Mouse (Mus musculus) neutrophil, adult 5-6 weeks (primary cell): ENCODE measurements around the gene Ugt1a8. TPM values are rescaled to one million over a fixed set of nuclear protein-coding genes. Genes with fewer than 3 reads are reported as not detected.
A peak's percentile ranks its signal among the peaks of the same experiment; 100 is the strongest.
"Not testable (repeated sequence)": the region's sequence is repeated elsewhere in the genome, so short reads cannot be mapped to it uniquely, and the experiment has no call there.

Source experiments
- ATAC-seq: fragments of 151-379, 151-347 bp; 2 replicates; pipeline ENCODE4 v1.8.0; 2017; ENCODE audit warnings: mild to moderate bottlenecking, moderate TSS enrichment; ENCODE audit not compliant: insufficient number of reproducible peaks, poor library complexity, low FRiP score, severe bottlenecking; ENCODE audit errors: extremely low read depth
- total RNA-seq: library from RNA; stranded (forward); fragments of 200-1000 nt; gene quantifications from 2 replicates; pipeline ENCODE4 v1.2.3, GENCODE M21; 2017

Gene Ugt1a8
- total RNA-seq, 1 experiment from 2014 or later, result not detected

DNA sequence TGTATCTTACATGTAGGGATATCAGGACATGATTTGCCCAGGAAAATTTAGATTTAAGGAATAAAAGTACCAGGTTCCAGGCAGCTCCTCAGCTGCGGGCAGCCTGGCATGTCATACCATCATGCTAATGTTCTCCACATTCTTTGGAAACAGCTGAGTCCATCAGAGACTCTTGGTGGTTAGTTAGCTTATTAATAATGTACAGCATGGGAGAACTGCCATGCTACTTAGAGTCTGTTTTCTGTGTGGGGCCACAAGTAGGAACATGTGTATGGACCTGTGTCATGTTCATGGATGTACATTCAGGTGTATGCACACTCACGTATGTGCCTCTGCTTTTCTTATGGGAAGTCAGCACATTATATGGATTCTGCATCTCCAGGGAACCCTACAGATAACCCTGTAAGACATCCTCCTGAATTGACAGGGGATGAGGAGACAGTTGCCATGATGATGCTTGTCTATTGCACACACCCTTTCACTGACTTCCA lies 126.9 kb downstream of the Ugt1a8 start:
- no peak for ATAC-seq

GRCm38 (mm10) chr1:88215466-88216380 lies 128.1 kb downstream of the Ugt1a8 start:
- no peak for ATAC-seq

DNA sequence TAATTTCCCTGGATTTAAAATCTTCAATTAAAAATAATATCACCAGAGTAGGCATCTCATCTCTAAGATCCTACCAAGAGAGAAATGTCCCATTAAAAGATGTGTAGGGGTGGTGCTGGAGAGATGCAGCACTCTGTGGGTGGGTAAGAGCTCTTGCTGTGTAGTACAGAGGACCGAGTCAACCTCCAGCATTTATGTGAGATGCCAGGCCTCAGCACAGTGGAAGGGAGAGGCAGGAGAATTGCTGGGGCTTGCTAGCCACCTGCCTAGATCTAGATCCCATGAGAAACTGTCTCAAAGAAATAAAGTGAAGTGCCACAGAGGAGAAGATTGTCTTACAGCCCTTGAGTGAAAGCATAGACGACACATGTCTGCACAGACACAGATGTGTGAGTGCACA lies 128.9 kb downstream of the Ugt1a8 start:
- ATAC-seq, result no peak

- no peak for ATAC-seq
These were observed 129.5 kb downstream of the Ugt1a8 start for GRCm38 (mm10) chr1:88217144-88217543.

GRCm38 (mm10) chr1:88217576-88217975 lies 130.0 kb downstream of the Ugt1a8 start:
- no peak for ATAC-seq

DNA sequence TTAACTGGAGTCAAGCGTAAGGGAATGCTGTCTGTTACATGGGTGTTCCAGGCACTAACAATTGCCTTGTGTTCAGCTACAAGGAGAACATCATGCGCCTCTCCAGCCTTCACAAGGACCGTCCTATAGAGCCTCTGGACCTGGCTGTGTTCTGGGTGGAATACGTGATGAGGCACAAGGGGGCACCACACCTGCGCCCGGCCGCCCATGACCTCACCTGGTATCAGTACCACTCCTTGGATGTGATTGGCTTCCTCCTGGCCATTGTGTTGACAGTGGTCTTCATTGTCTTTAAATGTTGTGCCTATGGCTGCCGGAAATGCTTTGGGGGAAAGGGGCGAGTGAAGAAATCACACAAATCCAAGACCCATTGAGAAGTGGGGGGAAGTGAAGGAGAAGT lies 130.4 kb downstream of the Ugt1a8 start:
- ATAC-seq, result no peak

DNA sequence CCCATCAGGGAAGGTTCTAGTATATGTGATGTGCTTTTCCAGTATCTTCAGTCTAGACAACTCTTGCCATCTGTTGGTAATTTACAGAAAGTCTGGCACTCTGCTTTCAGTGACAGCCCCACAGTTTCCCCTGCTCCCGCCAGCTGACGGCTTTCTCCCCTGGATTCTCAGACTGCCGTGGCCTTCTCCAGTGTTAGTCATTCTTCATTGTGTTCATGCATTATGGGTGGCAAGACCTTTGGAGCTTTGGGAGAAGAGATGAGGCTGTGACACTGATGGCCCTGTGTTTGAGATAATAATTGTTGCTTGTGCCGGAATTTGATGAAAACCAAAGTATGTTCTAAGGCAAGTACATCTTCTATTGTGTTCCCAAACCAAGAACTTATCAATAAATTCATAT lies 131.0 kb downstream of the Ugt1a8 start:
- ATAC-seq, result no peak

DNA sequence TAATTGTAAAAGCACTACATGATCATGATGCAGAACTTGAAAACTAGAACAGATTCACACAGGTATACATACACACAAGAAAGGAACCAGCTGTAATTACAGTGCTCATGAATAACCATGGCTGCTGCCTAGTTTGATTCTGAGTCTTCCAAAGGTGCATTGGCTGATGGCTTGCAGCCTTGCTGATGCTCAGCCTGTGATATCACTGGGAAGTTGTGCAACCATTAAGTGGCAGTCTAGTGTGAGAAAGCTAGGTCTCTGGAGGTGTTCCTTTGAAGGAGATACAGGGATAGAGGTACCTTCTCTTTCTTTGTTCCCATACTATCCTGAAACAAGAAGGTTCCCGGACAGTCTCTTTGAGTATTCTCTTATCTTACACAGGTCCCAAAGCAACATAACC lies 131.4 kb downstream of the Ugt1a8 start:
- no peak for ATAC-seq

- ATAC-seq, result no peak
These were observed 132.7 kb downstream of the Ugt1a8 start for GRCm38 (mm10) chr1:88220336-88220735.

DNA sequence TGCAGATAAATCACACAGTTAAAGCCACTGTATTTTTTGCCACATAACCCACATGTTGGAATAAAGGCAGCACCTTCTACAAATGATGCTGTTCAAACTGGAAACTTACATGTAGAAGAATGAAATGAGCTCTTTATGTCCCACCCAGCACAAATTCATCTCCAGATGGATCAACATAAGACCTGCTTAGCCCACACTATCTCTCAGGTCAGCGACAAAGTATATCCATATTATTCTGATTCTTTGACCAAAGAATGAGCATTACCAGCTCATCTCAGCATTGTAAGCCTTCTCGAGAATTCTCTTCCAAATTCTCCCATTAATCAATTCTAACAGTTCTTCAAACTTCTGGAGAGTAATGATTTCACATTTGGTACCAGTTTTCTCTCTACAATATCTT lies 134.6 kb downstream of the Ugt1a8 start:
- no peak for ATAC-seq

GRCm38 (mm10) chr1:88223011-88223515 lies 135.4 kb downstream of the Ugt1a8 start:
- ATAC-seq, result not testable (repeated sequence)

DNA sequence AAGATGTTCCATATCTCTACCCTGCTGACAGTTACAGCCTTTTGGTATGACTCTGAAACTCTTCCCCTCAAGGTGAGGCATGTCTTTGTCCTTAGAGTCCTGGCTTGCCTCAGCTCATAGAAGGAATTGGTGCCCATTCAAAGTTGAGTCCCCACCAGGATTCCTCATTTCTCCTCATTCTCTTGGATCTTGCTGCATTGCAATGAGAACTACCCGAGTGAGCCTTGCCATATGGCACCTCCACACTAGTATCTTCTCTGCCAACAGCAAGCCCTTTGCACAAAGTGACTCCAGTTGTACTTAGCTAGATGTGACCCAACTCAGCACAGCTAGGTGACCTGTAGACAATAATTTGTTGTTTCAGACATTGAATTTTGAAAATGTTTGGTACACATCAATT lies 136.0 kb downstream of the Ugt1a8 start:
- no peak for ATAC-seq

GRCm38 (mm10) chr1:88224029-88224776 lies 136.6 kb downstream of the Ugt1a8 start:
- ATAC-seq, result no peak

DNA sequence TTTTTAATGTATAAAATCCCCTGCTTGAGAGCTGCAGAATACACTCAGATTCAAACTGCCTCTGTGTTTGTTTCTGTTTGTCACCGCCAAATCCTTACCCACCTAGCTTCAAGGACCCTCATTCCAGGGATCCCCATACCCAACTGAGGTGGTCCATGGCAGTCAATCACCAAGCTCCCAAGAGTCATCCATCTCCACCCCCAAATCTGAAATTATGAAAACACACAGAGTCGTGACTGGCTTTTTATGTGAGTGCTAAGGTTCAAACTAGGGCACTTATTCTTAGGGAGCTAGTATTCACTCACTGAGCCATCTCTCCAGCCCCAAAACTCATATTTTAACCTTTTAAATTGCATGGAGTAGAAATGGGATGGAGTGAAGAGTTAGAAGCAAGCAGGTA lies 137.7 kb downstream of the Ugt1a8 start:
- not testable (repeated sequence) for ATAC-seq

DNA sequence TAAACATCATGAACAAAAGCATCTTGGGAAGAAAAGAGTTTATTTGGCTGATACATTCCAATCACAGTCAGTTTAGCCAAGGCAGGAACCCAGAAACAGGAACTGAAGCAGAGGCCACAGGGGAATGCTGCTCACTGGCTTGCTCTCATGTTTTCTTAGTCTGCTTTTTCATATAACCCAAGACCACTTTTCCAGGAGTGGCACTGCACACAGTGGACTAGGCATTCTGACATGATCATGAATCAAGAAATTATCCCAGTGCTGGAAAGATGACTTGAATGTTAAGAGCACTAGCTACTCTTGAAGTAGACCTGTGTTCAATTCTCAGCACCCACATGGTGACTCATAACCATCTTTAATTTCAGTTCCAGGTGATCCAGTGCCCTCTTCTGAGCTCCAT lies 138.1 kb downstream of the Ugt1a8 start:
- no peak for ATAC-seq

GRCm38 (mm10) chr1:88226670-88227379 lies 139.2 kb downstream of the Ugt1a8 start, which contains the start of gene Mroh2a:
Gene Mroh2a, plus strand, starts transcription at chr1:88226986.
- ATAC-seq, result peak; percentile 21

GRCm38 (mm10) chr1:88227482-88227881 lies 139.9 kb downstream of the Ugt1a8 start:
- no peak for ATAC-seq

DNA sequence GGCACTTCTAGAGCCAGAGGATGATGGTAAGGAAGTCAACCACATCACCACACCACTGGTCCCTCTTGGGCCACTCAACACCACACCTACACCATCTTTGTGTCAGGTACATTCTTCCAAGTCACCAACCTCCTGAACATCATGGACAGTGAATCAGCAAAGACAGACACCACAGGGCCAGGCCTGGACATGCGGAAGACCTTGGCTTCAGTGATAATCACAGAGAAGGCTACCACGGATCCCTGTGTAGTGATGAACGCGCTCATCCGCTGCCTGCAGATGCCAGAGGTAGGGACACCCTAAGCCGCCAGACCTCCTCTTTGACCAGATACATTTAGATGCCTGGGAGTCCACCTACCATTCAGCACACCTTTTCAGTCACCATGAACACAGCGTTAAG lies 140.5 kb downstream of the Ugt1a8 start:
- no peak for ATAC-seq

DNA sequence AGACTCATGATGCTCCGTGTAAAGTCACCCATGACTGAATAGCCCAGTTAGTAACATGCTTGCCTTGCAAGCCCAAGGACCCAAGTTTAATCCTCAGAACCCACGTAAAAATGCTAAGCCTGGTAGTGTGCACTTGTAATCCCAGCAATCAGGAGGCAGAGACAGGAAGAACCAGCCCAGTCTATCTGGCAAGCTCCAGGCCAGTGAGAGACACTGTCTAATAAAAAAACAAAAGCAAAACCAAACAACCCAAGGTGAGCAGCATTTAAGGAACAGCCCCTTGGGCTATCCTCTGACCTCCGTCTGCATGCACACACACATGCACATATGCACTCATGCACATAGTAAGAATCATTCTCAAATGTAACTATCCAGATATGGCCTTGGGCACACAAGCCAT lies 142.0 kb downstream of the Ugt1a8 start:
- no peak for ATAC-seq
